Mouse (Mus musculus) c-Kit-positive CD71-positive TER-119-positive erythroid progenitor cells, embryonic 14.5 days (primary cell): ENCODE measurements around the gene Gins2.

ENCODE experiments used
- DNase-seq: peaks from one replicate; pipeline ENCODE4 v3.0.0-alpha.2; 2013; ENCODE audit warnings: low spot score

The Gins2 gene

GRCm38 (mm10) chr8:120563851-120564837 lies 25.0 kb downstream of the Gins2 start:
- DNase-seq, result no peak

GRCm38 (mm10) chr8:120563348-120563724 lies 25.8 kb downstream of the Gins2 start:
- no peak for DNase-seq

- DNase-seq, result no peak
Measured at GRCm38 (mm10) chr8:120562680-120563347, 26.3 kb downstream of the Gins2 start.

- no peak for DNase-seq
Measured at GRCm38 (mm10) chr8:120561539-120562435, 27.3 kb downstream of the Gins2 start.

- DNase-seq, result no peak
Measured at GRCm38 (mm10) chr8:120560535-120560934, 28.6 kb downstream of the Gins2 start.

- DNase-seq, result no peak
Measured at GRCm38 (mm10) chr8:120559654-120560053, 29.4 kb downstream of the Gins2 start.

GRCm38 (mm10) chr8:120558162-120558561 lies 30.9 kb downstream of the Gins2 start:
- DNase-seq, result no peak

- no peak for DNase-seq
Measured at GRCm38 (mm10) chr8:120557170-120557965, 31.7 kb downstream of the Gins2 start.

- no peak for DNase-seq
Measured at GRCm38 (mm10) chr8:120556198-120556892, 32.8 kb downstream of the Gins2 start.

- DNase-seq, result no peak
Measured at GRCm38 (mm10) chr8:120554466-120555039, 34.6 kb downstream of the Gins2 start.

- no peak for DNase-seq
Measured at GRCm38 (mm10) chr8:120553441-120554123, 35.5 kb downstream of the Gins2 start.

GRCm38 (mm10) chr8:120552509-120552908 lies 36.6 kb downstream of the Gins2 start:
- no peak for DNase-seq

- no peak for DNase-seq
Measured at GRCm38 (mm10) chr8:120551677-120551980, 37.5 kb downstream of the Gins2 start.

GRCm38 (mm10) chr8:120550937-120551676 lies 38.0 kb downstream of the Gins2 start:
- DNase-seq, result no peak

- DNase-seq, result no peak
Measured at GRCm38 (mm10) chr8:120550430-120550829, 38.7 kb downstream of the Gins2 start.

GRCm38 (mm10) chr8:120549922-120550321 lies 39.2 kb downstream of the Gins2 start:
- DNase-seq, result no peak

GRCm38 (mm10) chr8:120549321-120549921 lies 39.7 kb downstream of the Gins2 start:
- no peak for DNase-seq

- no peak for DNase-seq
Measured at GRCm38 (mm10) chr8:120548313-120548761, 40.8 kb downstream of the Gins2 start.

- DNase-seq, result no peak
Measured at GRCm38 (mm10) chr8:120547562-120547961, 41.5 kb downstream of the Gins2 start.
